Mouse (Mus musculus): ENCODE data around the gene Olig2. TPM values are rescaled to one million over a fixed set of nuclear protein-coding genes. Genes with fewer than 3 reads are reported as not detected.

Olig2 gene
- 32.8 and 41.0 TPM in 2 replicates for total RNA-seq (2014; rRNA removed)
- 11.6 and 14.7 TPM in 2 replicates for polyA plus RNA-seq (2015; fragmentation: Nextera tagmentation; extraction: Ambion mirVana)

DNA sequence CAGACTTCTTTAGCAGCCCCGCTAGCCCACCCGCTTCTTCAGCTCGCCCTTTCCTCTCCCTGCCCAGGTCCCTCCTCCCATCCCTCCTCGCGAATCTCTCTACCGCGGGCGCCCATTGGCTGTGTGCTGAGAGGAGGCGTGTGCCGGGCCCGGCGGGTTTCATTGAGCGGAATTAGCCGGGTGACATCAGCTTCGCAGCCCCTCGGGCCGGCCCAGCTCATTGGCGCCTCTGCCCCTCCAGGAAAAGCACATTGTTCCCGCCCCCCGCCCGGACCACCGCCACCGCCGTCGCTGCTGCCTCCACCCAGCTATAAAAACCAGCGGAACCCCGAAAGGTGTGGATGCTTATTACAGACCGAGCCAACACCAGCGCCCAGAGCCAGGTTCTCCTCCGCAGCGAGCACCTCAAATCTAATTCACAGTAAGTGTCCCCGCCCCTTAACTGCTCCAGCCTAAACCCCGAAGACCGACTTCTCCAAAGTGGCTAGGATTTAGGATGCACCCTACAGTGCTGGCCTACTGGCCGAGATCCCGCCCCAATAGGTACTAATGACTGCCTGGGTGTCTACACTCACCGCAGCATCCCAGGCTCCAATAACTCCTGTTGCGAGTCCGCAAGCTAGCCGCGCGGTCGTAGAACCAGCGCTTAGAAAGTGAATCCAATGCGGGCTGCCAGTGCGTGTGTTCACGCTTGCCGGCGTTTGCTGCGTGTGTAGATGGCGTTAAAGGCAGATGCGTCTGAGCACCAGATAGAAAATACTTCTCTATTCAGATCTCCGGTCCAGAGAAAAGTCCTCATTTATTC, at the start of gene Olig2:
TSS of gene Olig2 (plus strand) at position 225 of the 805 bp plus-strand sequence.
- H3K4me3 ChIP-seq (ENCODE audit: low read depth, low read length), result peak within 1 kb of the TSS; percentile 31
- peak; percentile 80 for DNase-seq
- no peaks in the 10 kb centered on the region; the same call in 1 of the 2 replicates for H3K4me1 ChIP-seq (ENCODE audit: insufficient read depth)
- no peaks in the 10 kb centered on the region for H3K9me3 ChIP-seq (ENCODE audit: low read length)
- WGBS, result under 1% methylated on average over 53 of the region's 53 CpGs
- peak; percentile 85 for ATAC-seq
- H3K9ac ChIP-seq, result peak within 1 kb of the TSS; percentile 40
- H3K27ac ChIP-seq (ENCODE audit: low read depth, low read length), result peak within 1 kb of the TSS; percentile 52
- TF ChIP-seq CTCF (IDR thresholded peaks at IDR 0.05; ENCODE audit: low read depth), result no peak
- peaks cover 52% of the 10 kb centered on the region for H3K27me3 ChIP-seq (ENCODE audit: insufficient read depth, low read length)
- H3K4me2 ChIP-seq (ENCODE audit: low read depth), result peak within 1 kb of the TSS; percentile 49
- H3K36me3 ChIP-seq (ENCODE audit: insufficient read depth), result no peaks in the 10 kb centered on the region

DNA sequence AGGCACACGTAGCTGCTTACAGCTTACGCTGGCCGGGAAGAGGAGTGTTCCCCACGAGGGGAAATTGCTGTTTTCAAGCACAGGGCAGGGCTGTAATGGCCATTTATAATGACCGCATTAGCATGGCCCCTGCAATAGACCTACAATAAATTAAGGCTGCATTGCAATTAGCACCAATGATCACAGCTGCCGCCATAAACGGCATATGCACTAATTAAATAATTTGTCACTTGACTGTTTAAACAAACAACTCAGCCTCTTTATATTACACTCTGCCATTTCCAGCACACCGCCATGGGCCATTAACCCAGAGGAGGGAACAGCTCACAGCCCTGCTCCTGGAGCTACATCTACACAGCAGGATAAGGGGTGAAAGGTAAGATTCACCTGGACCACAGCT, 49.4 kb upstream of the Olig2 start:
- no peak overlapping the region for H3K27ac ChIP-seq (ENCODE audit: low read depth, low read length)
- no peak overlapping the region for H3K4me2 ChIP-seq (ENCODE audit: low read depth)
- 19% methylated on average over 8 of the region's 8 CpGs for WGBS
- no peaks in the 10 kb centered on the region for H3K9me3 ChIP-seq (ENCODE audit: low read length)
- H3K4me3 ChIP-seq (ENCODE audit: low read depth, low read length), result no peak overlapping the region
- DNase-seq (no peak), ATAC-seq (no peak)
- peaks cover 40% of the 10 kb centered on the region for H3K27me3 ChIP-seq (ENCODE audit: insufficient read depth, low read length)
- no peaks in the 10 kb centered on the region for H3K36me3 ChIP-seq (ENCODE audit: insufficient read depth)
- no peak overlapping the region for H3K9ac ChIP-seq
- TF ChIP-seq CTCF (IDR thresholded peaks at IDR 0.05; ENCODE audit: low read depth), result no peak
- no peaks in the 10 kb centered on the region for H3K4me1 ChIP-seq (ENCODE audit: insufficient read depth)

DNA sequence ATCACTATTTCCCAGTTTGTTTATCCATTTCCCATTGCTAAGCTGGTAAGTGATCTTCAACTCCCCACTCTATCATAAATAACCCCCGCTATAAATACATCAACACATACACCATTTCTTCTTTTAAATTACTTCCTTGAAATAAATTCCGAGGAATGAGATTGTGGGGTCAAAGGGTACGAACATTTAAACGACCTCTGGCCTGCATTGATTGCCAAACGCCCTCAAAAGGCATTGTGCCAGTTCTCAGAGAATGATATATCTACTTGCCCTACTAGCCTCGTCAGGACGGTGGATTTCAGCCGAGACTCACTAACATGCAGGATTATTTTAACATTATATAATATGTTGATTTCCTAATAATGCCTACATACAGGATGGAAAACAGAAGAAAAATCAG, 38.2 kb upstream of the Olig2 start:
- 68% methylated on average over 8 of the region's 8 CpGs for WGBS
- Histone ChIP-seq H3K4me3 (ENCODE audit: low read depth, low read length) (no peak overlapping the region), H3K27me3 (ENCODE audit: insufficient read depth, low read length) (peaks cover 2% of the 10 kb centered on the region; the same call in 1 of the 2 replicates), H3K27ac (ENCODE audit: low read depth, low read length) (no peak overlapping the region), H3K36me3 (ENCODE audit: insufficient read depth) (no peaks in the 10 kb centered on the region), H3K9ac (no peak overlapping the region), H3K9me3 (ENCODE audit: low read length) (no peaks in the 10 kb centered on the region), H3K4me1 (ENCODE audit: insufficient read depth) (no peaks in the 10 kb centered on the region), H3K4me2 (ENCODE audit: low read depth) (no peak overlapping the region)
- no peak for ATAC-seq
- TF ChIP-seq CTCF (IDR thresholded peaks at IDR 0.05; ENCODE audit: low read depth), result no peak
- DNase-seq, result no peak

DNA sequence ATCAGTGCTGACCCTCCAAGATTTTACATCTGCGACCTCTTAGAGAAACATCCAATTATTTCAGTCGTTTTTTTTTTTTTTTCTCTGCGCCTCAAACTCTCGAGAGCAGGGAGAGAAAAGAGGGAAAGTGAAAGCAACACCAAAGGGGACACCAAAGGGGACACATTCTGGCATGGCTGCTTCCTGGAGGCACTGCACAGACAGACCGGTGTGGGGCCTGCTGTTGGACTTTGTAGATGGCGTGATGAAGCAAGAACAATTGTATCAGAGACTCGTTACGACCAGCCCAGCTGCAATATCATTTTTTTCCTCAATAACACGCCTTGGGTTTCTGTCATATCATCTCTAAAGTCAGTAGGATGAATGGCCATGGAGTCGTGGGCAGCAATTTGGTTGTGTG, 37.6 kb upstream of the Olig2 start:
- WGBS, result 63% methylated on average over 10 of the region's 10 CpGs
- no peak for ATAC-seq
- Histone ChIP-seq H3K9me3 (ENCODE audit: low read length) (no peaks in the 10 kb centered on the region), H3K27me3 (ENCODE audit: insufficient read depth, low read length) (peaks cover 7% of the 10 kb centered on the region; the same call in 1 of the 2 replicates), H3K4me3 (ENCODE audit: low read depth, low read length) (no peak overlapping the region), H3K4me2 (ENCODE audit: low read depth) (no peak overlapping the region), H3K27ac (ENCODE audit: low read depth, low read length) (no peak overlapping the region), H3K4me1 (ENCODE audit: insufficient read depth) (no peaks in the 10 kb centered on the region), H3K9ac (no peak overlapping the region), H3K36me3 (ENCODE audit: insufficient read depth) (no peaks in the 10 kb centered on the region)
- DNase-seq, result no peak
- no peak for TF ChIP-seq CTCF (IDR thresholded peaks at IDR 0.05; ENCODE audit: low read depth)

DNA sequence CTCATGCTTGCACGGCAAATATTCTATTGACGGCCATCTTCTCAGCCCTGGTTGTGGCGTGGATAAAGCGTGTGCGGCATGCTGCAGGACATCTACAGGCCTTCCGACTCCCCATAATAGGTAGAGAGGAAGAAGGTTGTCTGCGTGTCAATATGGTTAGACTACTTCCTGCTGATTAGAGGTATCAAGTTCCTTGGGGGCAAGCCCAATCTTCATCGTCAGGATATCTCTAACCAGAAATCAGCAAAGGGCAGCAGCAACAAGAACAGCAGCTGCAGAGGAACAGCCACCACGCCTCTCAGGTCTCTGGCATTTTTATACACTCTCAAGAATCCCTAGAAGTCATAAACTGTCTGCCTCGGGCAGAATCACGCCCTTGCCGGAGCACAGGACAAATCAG, 37.0 kb upstream of the Olig2 start:
- Histone ChIP-seq H3K27ac (ENCODE audit: low read depth, low read length) (no peak overlapping the region), H3K4me2 (ENCODE audit: low read depth) (no peak overlapping the region), H3K27me3 (ENCODE audit: insufficient read depth, low read length) (peaks cover 8% of the 10 kb centered on the region; the same call in 1 of the 2 replicates), H3K4me3 (ENCODE audit: low read depth, low read length) (no peak overlapping the region), H3K4me1 (ENCODE audit: insufficient read depth) (no peaks in the 10 kb centered on the region), H3K9ac (no peak overlapping the region), H3K9me3 (ENCODE audit: low read length) (no peaks in the 10 kb centered on the region), H3K36me3 (ENCODE audit: insufficient read depth) (no peaks in the 10 kb centered on the region)
- DNase-seq (no peak), ATAC-seq (no peak)
- 94% methylated on average over 12 of the region's 12 CpGs for WGBS
- TF ChIP-seq CTCF (IDR thresholded peaks at IDR 0.05; ENCODE audit: low read depth), result no peak

DNA sequence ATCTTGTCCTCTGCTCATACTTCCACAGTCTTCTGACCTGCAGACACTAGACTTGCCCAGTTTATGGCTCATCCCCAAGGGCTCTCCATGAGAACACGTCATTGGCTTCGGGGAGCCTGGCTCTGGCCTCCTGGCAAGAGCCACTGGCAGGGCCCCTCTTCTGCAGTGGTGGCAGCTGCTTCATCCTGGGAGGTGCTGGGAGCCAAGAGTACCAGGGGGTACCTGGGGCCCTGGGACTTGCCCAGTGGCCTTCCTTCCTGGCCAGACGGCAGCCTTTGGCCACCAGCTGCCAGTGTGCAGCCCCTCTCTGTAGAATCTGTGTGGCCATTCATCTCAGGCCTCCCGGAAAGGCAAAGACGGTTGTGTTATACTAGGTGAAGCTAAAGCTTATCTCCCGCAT, 34.0 kb upstream of the Olig2 start:
- H3K36me3 ChIP-seq (ENCODE audit: insufficient read depth), result no peaks in the 10 kb centered on the region
- peaks cover 8% of the 10 kb centered on the region; the same call in 1 of the 2 replicates for H3K27me3 ChIP-seq (ENCODE audit: insufficient read depth, low read length)
- no peaks in the 10 kb centered on the region for H3K4me1 ChIP-seq (ENCODE audit: insufficient read depth)
- H3K4me3 ChIP-seq (ENCODE audit: low read depth, low read length), result no peak overlapping the region
- no peak overlapping the region for H3K4me2 ChIP-seq (ENCODE audit: low read depth)
- TF ChIP-seq CTCF (IDR thresholded peaks at IDR 0.05; ENCODE audit: low read depth), result no peak
- 47% methylated on average over 6 of the region's 6 CpGs for WGBS
- peak; percentile 57 for ATAC-seq
- DNase-seq, result no peak
- peak overlapping the region; percentile 40; the same call in 1 of the 2 replicates for H3K27ac ChIP-seq (ENCODE audit: low read depth, low read length)
- H3K9ac ChIP-seq, result no peak overlapping the region
- no peaks in the 10 kb centered on the region for H3K9me3 ChIP-seq (ENCODE audit: low read length)

DNA sequence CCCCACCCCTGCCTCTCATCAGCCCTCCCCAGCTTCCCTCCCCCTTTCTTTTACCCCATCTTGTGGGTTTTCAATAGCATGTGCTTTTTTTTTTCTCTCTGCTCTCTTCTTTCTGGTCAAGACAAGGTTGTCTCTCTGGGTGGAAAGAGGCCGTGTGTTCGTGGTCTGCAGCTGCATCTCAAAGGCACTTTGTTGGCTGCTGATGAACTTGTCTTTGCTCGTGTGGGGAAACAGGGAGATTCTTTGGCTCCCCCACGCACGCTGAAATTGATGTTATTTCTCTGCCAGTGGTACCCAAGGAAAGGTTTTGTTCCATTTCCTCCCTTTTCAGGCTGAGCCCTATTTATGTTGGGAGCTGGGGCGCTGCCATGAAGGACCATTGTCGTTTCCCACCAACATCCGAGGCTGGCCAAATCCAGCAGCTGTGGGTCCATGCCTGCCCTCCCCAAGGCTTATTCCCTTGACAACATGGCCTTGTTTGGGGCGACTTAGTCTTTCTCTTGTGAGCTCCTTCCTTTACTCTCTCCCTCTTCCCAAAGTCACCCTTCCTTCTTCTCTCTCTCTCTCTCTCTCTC, 33.5 kb upstream of the Olig2 start:
- Histone ChIP-seq H3K9me3 (ENCODE audit: low read length) (no peaks in the 10 kb centered on the region), H3K9ac (no peak overlapping the region), H3K36me3 (ENCODE audit: insufficient read depth) (no peaks in the 10 kb centered on the region), H3K4me3 (ENCODE audit: low read depth, low read length) (no peak overlapping the region), H3K27ac (ENCODE audit: low read depth, low read length) (peak overlapping the region; percentile 40), H3K27me3 (ENCODE audit: insufficient read depth, low read length) (peaks cover 8% of the 10 kb centered on the region; the same call in 1 of the 2 replicates), H3K4me1 (ENCODE audit: insufficient read depth) (no peaks in the 10 kb centered on the region), H3K4me2 (ENCODE audit: low read depth) (no peak overlapping the region)
- DNase-seq, result peak; percentile 79
- WGBS, result 23% methylated on average over 9 of the region's 9 CpGs
- no peak for TF ChIP-seq CTCF (IDR thresholded peaks at IDR 0.05; ENCODE audit: low read depth)
- peak; percentile 87 for ATAC-seq

Data from forebrain, postnatal 0 days (tissue).